Mouse (Mus musculus) embryonic facial prominence, embryonic 10.5 days (tissue): ENCODE results near the gene Efr3b. TPM values are rescaled to one million over a fixed set of nuclear protein-coding genes. Genes with fewer than 3 reads are reported as not detected.
A peak's percentile ranks its signal among the peaks of the same experiment; 100 is the strongest.

Experiments used
- DNase-seq: peaks from one replicate; pipeline ENCODE4 v3.0.0-alpha.2; 2017; ENCODE audit warnings: low spot score
- H3K27ac ChIP-seq: fragments of 300-500 bp; sonication (generic); replicated peaks from 2 replicates; pipeline ENCODE4 v1.5.1; 2016; ENCODE audit warnings: mild to moderate bottlenecking
- H3K27me3 ChIP-seq: fragments of 300-500 bp; sonication (generic); replicated peaks from 2 replicates; pipeline ENCODE4 v1.6.1; 2016; ENCODE audit warnings: low read depth, mild to moderate bottlenecking; ENCODE audit not compliant: poor library complexity, severe bottlenecking
- H3K36me3 ChIP-seq: fragments of 300-500 bp; sonication (generic); replicated peaks from 2 replicates; pipeline ENCODE4 v1.6.1; 2016; ENCODE audit warnings: mild to moderate bottlenecking, moderate library complexity
- H3K4me1 ChIP-seq: fragments of 300-500 bp; sonication (generic); 2 replicates; pipeline ENCODE4 v1.6.1; 2016
- H3K4me3 ChIP-seq: fragments of 300-500 bp; sonication (generic); 2 replicates; pipeline ENCODE4 v1.5.1; 2016; ENCODE audit warnings: mild to moderate bottlenecking, moderate library complexity
- H3K9me3 ChIP-seq: fragments of 300-500 bp; sonication (generic); 2 replicates; pipeline ENCODE4 v1.6.1; 2016; ENCODE audit warnings: mild to moderate bottlenecking
- WGBS: fragments of 180-500 bp; shearing (Covaris S2); methylation state at CpG from one replicate; pipeline ENCODE4 v1.1.7; 2016; 5-methylcytosine and 5-hydroxymethylcytosine counted together
- polyA plus RNA-seq: library from polyadenylated mRNA; unstranded; fragments of >200 nt; fragmentation: Nextera tagmentation; extraction: Ambion mirVana; gene quantifications from 2 replicates; pipeline ENCODE4 v1.2.1, GENCODE M21; 2016

The Efr3b gene
- polyA plus RNA-seq, 1 experiment from 2014 or later, result 8.4 TPM

- H3K27ac ChIP-seq, result no peak overlapping the region
- H3K4me1 ChIP-seq, result peaks cover 20% of the 10 kb centered on the region
- H3K9me3 ChIP-seq, result no peaks in the 10 kb centered on the region
- 0 out of 2 replicates have a peak, but pooled peaks cover 6% of the 10 kb centered on the region for H3K36me3 ChIP-seq
- H3K27me3 ChIP-seq, result no peaks in the 10 kb centered on the region
- peak; percentile 30 for DNase-seq
- H3K4me3 ChIP-seq, result no peak overlapping the region; the same call in 1 of the 2 replicates
- WGBS, result 23% methylated on average over 14 of the region's 14 CpGs
Observed at GRCm38 (mm10) chr12:3917668-3918341, 120.9 kb downstream of the Efr3b start.

GRCm38 (mm10) chr12:3915852-3916251 lies 122.9 kb downstream of the Efr3b start:
- Histone ChIP-seq H3K36me3 (peaks cover 17% of the 10 kb centered on the region; the same call in 1 of the 2 replicates), H3K27ac (no peak overlapping the region), H3K4me1 (peaks cover 20% of the 10 kb centered on the region), H3K9me3 (no peaks in the 10 kb centered on the region), H3K4me3 (no peak overlapping the region), H3K27me3 (no peaks in the 10 kb centered on the region)
- no peak for DNase-seq
- 82% methylated on average over 3 of the region's 3 CpGs for WGBS

Other genes with a start within 250 kb of the Efr3b start
- gene Dnmt3a, start 232.9 kb downstream of the Efr3b start, polyA plus RNA-seq, result 160 and 179 TPM in 2 replicates
- gene Pomc, start 84.0 kb downstream of the Efr3b start, polyA plus RNA-seq, result 6.3 and 17.0 TPM in 2 replicates
- gene Dnajc27, start 43.7 kb upstream of the Efr3b start, polyA plus RNA-seq, result 10.6 and 12.2 TPM in 2 replicates
- 6.1 and 7.7 TPM in 2 replicates for gene Adcy3, start 94.2 kb upstream of the Efr3b start, polyA plus RNA-seq
- 5.9 and 6.0 TPM in 2 replicates for gene Ptrhd1, start 195.1 kb upstream of the Efr3b start, polyA plus RNA-seq
- gene Cenpo, start 195.4 kb upstream of the Efr3b start, polyA plus RNA-seq, result 22.8 and 23.5 TPM in 2 replicates